Mouse (Mus musculus) G1E (cell line): ENCODE measurements around the gene Asic4.

ENCODE experiments used
- CTCF ChIP-seq: IDR thresholded peaks from 2 replicates; pipeline ENCODE4 v1.5.1; 2012; ENCODE audit warnings: low read depth, low read length, inconsistent platforms, mixed read lengths
- GATA1 ChIP-seq: IDR thresholded peaks from 2 replicates; pipeline ENCODE4 v1.6.1; 2012; ENCODE audit warnings: borderline replicate concordance, low read length, inconsistent platforms, mixed read lengths
- GATA2 ChIP-seq: IDR thresholded peaks from 2 replicates; pipeline ENCODE4 v1.6.1; 2012; ENCODE audit warnings: low read depth, low read length, inconsistent platforms, borderline replicate concordance
- POLR2AphosphoS5 ChIP-seq: IDR thresholded peaks from 2 replicates; pipeline ENCODE4 v1.6.1; 2012; ENCODE audit warnings: low read depth, low read length, inconsistent platforms; ENCODE audit not compliant: insufficient replicate concordance
- TAL1 ChIP-seq: conservative IDR thresholded peaks from 2 replicates; pipeline ENCODE4 v1.6.1; 2012; ENCODE audit warnings: low read depth, low read length, inconsistent platforms, mixed read lengths

- TF ChIP-seq CTCF = no peak
- TF ChIP-seq TAL1 = no peak
- no peak for TF ChIP-seq GATA1
- TF ChIP-seq GATA2 = no peak
- no peak for TF ChIP-seq POLR2AphosphoS5
These were observed 1.7 kb downstream of the Asic4 start for GRCm38 (mm10) chr1:75451900-75452299.
